Mouse (Mus musculus) layer of hippocampus, postnatal 36 days (tissue): ENCODE results near the gene Gm8300. TPM values are rescaled to one million over a fixed set of nuclear protein-coding genes. Genes with fewer than 3 reads are reported as not detected.
"Not testable (repeated sequence)": the region's sequence is repeated elsewhere in the genome, so short reads cannot be mapped to it uniquely, and the experiment has no call there.

ENCODE experiments used
- DNase-seq, 2 experiments: peaks; one replicate each; pipeline ENCODE4 v3.0.0; 2022
- total RNA-seq, 2 experiments: library from RNA; stranded (reverse); gene quantifications; 2 replicates each; pipeline ENCODE4 v1.2.3; 2021

Gene Gm8300
- total RNA-seq = not detected

GRCm38 (mm10) chr12:87514016-87514415 lies at the start of gene Gm8300:
Gene Gm8300, plus strand, starts transcription at chr12:87514316.
- not testable (repeated sequence) for DNase-seq

GRCm38 (mm10) chr12:87464678-87465297 lies 49.3 kb upstream of the Gm8300 start:
- DNase-seq = no peak

- DNase-seq = no peak
These were observed 43.6 kb upstream of the Gm8300 start for GRCm38 (mm10) chr12:87470263-87471136.

- no peak for DNase-seq
These were observed 42.6 kb upstream of the Gm8300 start for GRCm38 (mm10) chr12:87471421-87471963.

DNA sequence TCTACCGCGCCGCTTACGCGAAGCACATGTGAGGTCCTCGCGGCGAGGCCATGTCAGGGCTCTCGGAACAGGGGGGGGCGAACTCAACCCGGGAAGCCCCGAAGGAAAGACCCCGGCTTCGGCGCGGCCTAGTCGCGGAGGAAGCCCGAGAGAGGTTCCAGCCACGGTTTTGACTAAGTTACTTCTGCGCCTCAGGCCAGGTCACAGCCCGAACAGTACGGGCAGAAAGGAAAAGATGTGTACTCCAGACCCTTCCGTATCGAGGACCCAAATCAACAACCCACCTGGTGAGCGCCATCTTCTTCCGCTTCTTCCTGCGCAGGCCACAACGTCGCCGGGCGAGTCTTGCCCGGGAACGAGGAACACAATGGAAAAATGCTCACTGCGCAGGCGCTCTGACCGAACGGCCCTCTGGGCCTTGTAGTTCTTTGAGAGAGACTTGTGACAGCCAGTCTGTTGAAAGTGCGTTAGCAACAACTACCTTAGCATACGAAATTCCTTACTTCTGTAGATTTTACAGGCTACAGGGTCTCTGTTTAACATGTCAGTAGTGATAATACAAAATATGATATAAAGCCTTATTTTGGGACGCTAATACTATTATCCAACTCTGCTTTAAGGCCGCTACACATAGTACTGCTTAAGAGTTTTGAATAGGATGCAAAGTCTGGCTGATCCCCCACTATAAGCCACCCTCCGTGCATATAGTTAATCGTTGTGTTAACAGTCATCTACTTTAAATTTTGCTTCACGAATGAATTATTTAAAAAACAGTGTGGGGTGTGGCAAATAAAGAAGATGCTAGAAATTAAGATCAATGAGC lies 41.9 kb upstream of the Gm8300 start, which contains the start of gene Snw1:
Snw1 (minus strand) TSS at position 311 of the 823 bp plus-strand sequence.
- peak; percentile 92 to 93 for DNase-seq

GRCm38 (mm10) chr12:87474756-87475155 lies 39.4 kb upstream of the Gm8300 start:
- no peak for DNase-seq

GRCm38 (mm10) chr12:87482482-87482881 lies 31.6 kb upstream of the Gm8300 start:
- DNase-seq = not testable (repeated sequence)

DNA sequence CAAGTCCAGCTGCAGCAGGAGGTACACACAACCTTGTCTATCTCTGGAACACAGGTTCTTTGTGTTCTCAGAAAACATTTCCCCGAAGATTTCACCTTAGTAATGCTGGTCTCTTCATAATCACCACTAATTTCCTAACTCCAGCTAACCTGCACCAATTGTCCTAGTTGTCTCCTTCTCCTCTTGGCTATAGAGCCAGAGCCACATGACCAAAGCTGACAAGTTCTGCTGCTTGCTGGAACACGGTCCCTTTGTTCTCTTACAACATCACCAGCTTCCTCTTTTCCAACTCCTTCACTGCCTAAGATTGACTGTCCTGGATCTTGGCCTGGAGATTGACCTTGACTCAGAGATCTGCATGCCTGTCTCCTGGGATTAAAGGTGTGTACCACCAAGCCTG lies 25.4 kb upstream of the Gm8300 start:
- DNase-seq = not testable (repeated sequence)

- not testable (repeated sequence) for DNase-seq
These were observed 19.7 kb upstream of the Gm8300 start, which contains the start of gene Gm5788 for GRCm38 (mm10) chr12:87494421-87494820. Gene Gm5788, plus strand, starts transcription at chr12:87494721.

DNA sequence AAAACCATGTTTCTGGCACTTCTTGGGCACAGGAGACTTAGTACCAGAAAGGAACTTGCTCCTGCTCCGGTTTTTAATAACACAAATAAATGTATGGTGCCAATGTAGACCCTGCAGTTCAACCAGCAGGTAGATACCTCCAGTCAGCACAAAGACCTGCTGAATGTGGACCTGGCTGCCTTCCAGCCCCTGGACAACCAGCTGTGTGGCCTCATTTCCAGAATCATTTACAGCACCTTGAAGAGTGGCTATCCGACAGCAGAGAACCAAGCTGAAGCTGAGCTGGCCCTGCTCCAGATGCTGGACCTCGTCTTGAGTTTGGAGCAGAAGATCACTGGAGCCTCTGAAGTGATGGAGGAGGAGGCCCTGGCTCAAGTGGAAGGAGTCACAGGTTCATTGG lies 5.5 kb downstream of the Gm8300 start:
- DNase-seq = not testable (repeated sequence)

DNA sequence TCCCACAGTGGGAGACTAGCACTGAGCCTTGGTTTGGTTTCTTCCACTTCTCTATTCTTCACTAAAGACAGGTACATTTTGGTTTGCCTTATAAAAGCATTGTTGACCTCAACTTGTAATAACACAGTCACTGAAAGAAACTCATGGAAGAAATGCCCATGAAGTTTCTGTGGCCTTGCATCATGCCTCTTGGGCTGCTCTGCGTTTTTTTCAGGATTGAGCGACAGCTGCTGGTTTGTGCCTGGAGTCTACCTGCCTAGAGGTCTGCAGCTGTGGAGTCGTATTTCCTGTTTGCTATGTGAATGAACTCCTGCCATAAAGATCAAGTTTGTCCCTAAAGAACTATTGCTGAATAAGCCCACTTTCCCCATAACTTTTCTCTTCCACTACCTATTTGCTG lies 29.8 kb downstream of the Gm8300 start:
- no peak for DNase-seq

- not testable (repeated sequence) for DNase-seq
These were observed 36.5 kb downstream of the Gm8300 start for GRCm38 (mm10) chr12:87550628-87551027.

Other genes with a start within 250 kb of the Gm8300 start
- gene Vipas39, start 248.1 kb upstream of the Gm8300 start, total RNA-seq = 10 to 100 TPM; 52.3 to 60.7 TPM
- gene Ahsa1, start 247.8 kb upstream of the Gm8300 start, total RNA-seq = 100 to 1,000 TPM; 198 to 207 TPM
- gene Ism2, start 214.6 kb upstream of the Gm8300 start, total RNA-seq = under 1 TPM in 1 of 2 experiments, not detected in 1; 0.42 TPM
- gene Sptlc2, start 126.0 kb upstream of the Gm8300 start, total RNA-seq = 10 to 100 TPM; 29.2 to 32.8 TPM
- gene Slirp, start 70.4 kb upstream of the Gm8300 start, total RNA-seq = 10 to 100 TPM; 90.6 to 99.4 TPM
- 10 to 100 TPM; 20.8 to 21.7 TPM for gene Alkbh1, start 70.3 kb upstream of the Gm8300 start, total RNA-seq
- 10 to 100 TPM; 67.3 to 68.6 TPM for gene Snw1, start 42.0 kb upstream of the Gm8300 start, total RNA-seq
- gene Gm5788, start 19.6 kb upstream of the Gm8300 start, total RNA-seq = not detected
- not detected for gene Oog1, start 88.4 kb downstream of the Gm8300 start, total RNA-seq
- not detected for gene Gm4027, start 104.6 kb downstream of the Gm8300 start, total RNA-seq
- not detected for gene Gm16381, start 130.3 kb downstream of the Gm8300 start, total RNA-seq